Mouse (Mus musculus) stomach, adult 2 months (tissue): ENCODE data around the gene Cts6. TPM values are rescaled to one million over a fixed set of nuclear protein-coding genes. Genes with fewer than 3 reads are reported as not detected.

Experiments used
- polyA plus RNA-seq: library from polyadenylated mRNA; depleted of rRNA; stranded (reverse); fragments of >200 nt; gene quantifications from 2 replicates; pipeline ENCODE4 v1.2.3, GENCODE M21; 2012; rRNA removed

Cts6 gene
- not detected in 2 replicates for polyA plus RNA-seq

DNA sequence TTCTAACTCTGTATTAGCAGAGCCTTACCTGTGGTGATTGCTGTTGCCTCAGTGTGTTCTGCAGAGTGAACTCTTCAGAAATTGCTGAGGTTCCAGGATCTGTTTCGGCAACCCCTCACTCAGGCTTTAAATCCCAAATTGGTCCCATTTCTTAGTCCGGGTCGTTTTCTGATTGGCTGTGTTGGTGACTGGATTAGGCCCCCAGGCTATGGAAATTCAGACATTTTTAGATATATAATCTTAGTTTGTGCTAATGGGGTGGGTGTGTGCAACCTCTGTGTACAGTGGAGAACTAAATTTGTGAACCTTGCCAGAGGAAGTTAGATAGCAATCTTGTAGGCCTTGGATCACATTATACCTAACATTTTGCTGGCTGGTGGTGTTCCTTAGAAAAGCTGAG is at the start of gene Cts6:
Gene Cts6, minus strand, starts transcription at position 101 of the 400 bp plus-strand sequence.

DNA sequence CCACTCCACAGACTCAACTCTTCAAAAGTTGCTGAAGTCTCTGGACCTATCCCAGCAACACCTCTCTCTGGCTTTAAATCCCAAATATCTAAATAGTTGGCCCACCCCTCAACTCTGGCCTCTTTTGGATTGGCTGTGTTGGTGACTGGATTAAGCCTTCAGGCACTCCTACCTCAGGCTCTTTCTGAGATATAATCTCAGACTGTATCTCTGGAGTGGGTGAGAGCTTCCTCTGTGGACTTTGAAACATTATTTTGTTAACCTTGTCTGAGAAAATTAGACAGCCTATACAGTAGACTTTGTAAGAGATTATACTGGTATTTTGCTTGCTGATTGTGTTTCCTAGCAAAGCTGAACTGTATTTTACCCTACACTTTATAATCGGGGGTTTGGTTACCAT is 39.1 kb downstream of the Cts6 start, which contains the start of gene Ctsr:
Gene Ctsr, minus strand, starts transcription at position 101 of the 400 bp plus-strand sequence.

Other genes starting within 250 kb of the Cts6 start
- not detected in 2 replicates for gene Ctsj, start 197.5 kb downstream of the Cts6 start, polyA plus RNA-seq
- not detected in 2 replicates for gene Ctsq, start 162.8 kb downstream of the Cts6 start, polyA plus RNA-seq
- gene Ctsr, start 39.2 kb downstream of the Cts6 start, polyA plus RNA-seq: not detected in 2 replicates
- not detected in 2 replicates for gene Cts8, start 51.9 kb upstream of the Cts6 start, polyA plus RNA-seq
- not detected in 2 replicates for gene Gm49398, start 85.4 kb upstream of the Cts6 start, polyA plus RNA-seq
- not detected in 2 replicates for gene Cts7, start 154.8 kb upstream of the Cts6 start, polyA plus RNA-seq